Mouse (Mus musculus) bone marrow macrophage, adult 2 months (primary cell): ENCODE results near the gene Agbl4.

Experiments used
- CTCF ChIP-seq: IDR thresholded peaks from 2 replicates; pipeline ENCODE4 v1.5.1; 2012; ENCODE audit warnings: low read depth, mild to moderate bottlenecking, low read length, moderate library complexity
- POLR2A ChIP-seq: IDR thresholded peaks from 2 replicates; pipeline ENCODE4 v1.6.1; 2012; ENCODE audit warnings: mild to moderate bottlenecking, low read depth, low read length, borderline replicate concordance

DNA sequence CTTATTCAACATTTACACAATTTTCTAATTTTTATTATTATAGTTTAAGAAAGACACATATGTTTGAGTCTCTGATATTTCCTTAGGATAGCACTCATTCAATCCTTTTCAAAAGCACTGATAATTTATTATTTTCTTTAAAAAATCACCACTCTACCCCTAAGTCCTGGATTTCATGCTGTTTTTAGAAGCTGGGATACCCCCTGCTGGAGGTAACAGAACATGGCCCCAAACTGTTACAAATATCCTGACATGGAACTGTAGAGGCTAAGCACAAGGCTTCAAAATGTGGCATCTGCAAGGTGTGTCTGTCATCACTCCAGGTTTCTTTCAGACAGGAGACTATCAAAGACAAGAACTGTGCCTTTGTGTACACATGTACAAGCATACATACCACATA is 859.5 kb downstream of the Agbl4 start:
- TF ChIP-seq CTCF (no peak), POLR2A (no peak)
